Mouse (Mus musculus) hindbrain, postnatal 0 days (tissue): Measurements from ENCODE around the gene Nrsn2. TPM values are rescaled to one million over a fixed set of nuclear protein-coding genes. Genes with fewer than 3 reads are reported as not detected.

ENCODE experiments used
- ATAC-seq: fragments of 200-750 bp; cut with Nextera tagmentation; 2 replicates; pipeline ENCODE4 v1.8.0; 2017; ENCODE audit warnings: mild to moderate bottlenecking, moderate TSS enrichment, moderate library complexity
- DNase-seq: peaks from one replicate; pipeline ENCODE4 v3.0.0-alpha.2; 2015; ENCODE audit warnings: low spot score
- H3K27ac ChIP-seq: fragments of 300-500 bp; sonication (generic); 2 replicates; pipeline ENCODE4 v1.5.1; 2014; ENCODE audit warnings: mild to moderate bottlenecking
- H3K27me3 ChIP-seq: fragments of 300-500 bp; sonication (generic); 2 replicates; pipeline ENCODE4 v1.6.1; 2014; ENCODE audit warnings: low read length, mixed read lengths; ENCODE audit not compliant: insufficient read depth
- H3K36me3 ChIP-seq: fragments of 300-500 bp; sonication (generic); 2 replicates; pipeline ENCODE4 v1.6.1; 2014; ENCODE audit warnings: low read length, mixed read lengths; ENCODE audit not compliant: insufficient read depth
- H3K4me1 ChIP-seq: fragments of 300-500 bp; sonication (generic); 2 replicates; pipeline ENCODE4 v1.6.1; 2014; ENCODE audit warnings: antibody characterized with exemption, low read length, mixed read lengths; ENCODE audit not compliant: insufficient read depth
- H3K4me2 ChIP-seq: fragments of 300-500 bp; sonication (generic); 2 replicates; pipeline ENCODE4 v1.6.1; 2014; ENCODE audit warnings: low read depth, mild to moderate bottlenecking, low read length, moderate library complexity, mixed read lengths
- H3K4me3 ChIP-seq: fragments of 300-500 bp; sonication (generic); 2 replicates; pipeline ENCODE4 v1.5.1; 2014; ENCODE audit warnings: low read length
- H3K9ac ChIP-seq: fragments of 300-500 bp; sonication (generic); replicated peaks from 2 replicates; pipeline ENCODE4 v1.6.1; 2014; ENCODE audit warnings: mild to moderate bottlenecking, low read length, moderate library complexity, mixed read lengths
- H3K9me3 ChIP-seq: fragments of 300-500 bp; sonication (generic); 2 replicates; pipeline ENCODE4 v1.6.1; 2016; ENCODE audit warnings: low read length, mixed read lengths
- CTCF ChIP-seq: IDR thresholded peaks from 2 replicates; pipeline ENCODE4 v1.5.1; 2016; ENCODE audit warnings: antibody characterized with exemption, control low read depth, low read depth
- WGBS: fragments of 180-500 bp; shearing (Covaris S2); extraction: QIAGEN DNeasy Blood & Tissue Kit; methylation state at CpG from one replicate; pipeline ENCODE4 v1.1.7; 2014; 5-methylcytosine and 5-hydroxymethylcytosine counted together
- polyA plus RNA-seq: library from polyadenylated mRNA; unstranded; fragments of >200 nt; fragmentation: Nextera tagmentation; extraction: Ambion mirVana; gene quantifications from 2 replicates; pipeline ENCODE4 v1.2.1, GENCODE M21; 2015
- total RNA-seq: library from RNA; depleted of rRNA; stranded (reverse); fragments of >200 nt; gene quantifications from 2 replicates; pipeline ENCODE4 v1.2.3, GENCODE M21; 2014; rRNA removed

Nrsn2 gene
- total and polyA plus RNA-seq, 2 experiments from 2014 or later = 72.2 to 91.3 TPM

DNA sequence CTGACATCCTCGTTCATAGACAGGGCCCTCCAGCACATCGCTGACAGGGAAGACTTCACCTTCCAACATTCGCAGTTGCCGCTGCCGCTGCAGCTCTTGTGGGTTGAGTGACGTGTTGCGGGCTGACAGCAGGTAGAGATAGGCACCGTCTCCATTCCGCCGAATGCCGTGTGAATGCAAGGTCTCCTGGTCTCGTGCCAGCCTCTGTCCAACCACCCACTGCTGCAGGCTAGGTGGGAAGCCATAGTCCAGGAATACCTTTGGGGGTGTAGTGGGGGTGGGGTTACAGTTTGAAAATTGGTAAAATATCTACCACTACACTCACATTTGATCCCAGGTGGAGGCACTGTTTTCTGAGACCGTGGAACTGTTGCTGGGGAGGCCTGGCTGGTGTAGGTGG, 50.3 kb downstream of the Nrsn2 start:
- WGBS = 91% methylated on average over 13 of the region's 13 CpGs
- Histone ChIP-seq H3K27ac (no peak overlapping the region), H3K4me3 (no peak overlapping the region), H3K4me2 (no peak overlapping the region), H3K36me3 (peaks cover 46% of the 10 kb centered on the region; the same call in 1 of the 2 replicates), H3K27me3 (no peaks in the 10 kb centered on the region), H3K9me3 (no peaks in the 10 kb centered on the region), H3K9ac (no peak overlapping the region), H3K4me1 (peaks cover 6% of the 10 kb centered on the region)
- DNase-seq = no peak
- no peak for TF ChIP-seq CTCF
- no peak for ATAC-seq

GRCm38 (mm10) chr2:152324842-152325241, 51.6 kb downstream of the Nrsn2 start:
- Histone ChIP-seq H3K9me3 (no peaks in the 10 kb centered on the region), H3K27ac (no peak overlapping the region), H3K4me2 (no peak overlapping the region), H3K27me3 (no peaks in the 10 kb centered on the region), H3K4me1 (no peaks in the 10 kb centered on the region), H3K4me3 (no peak overlapping the region), H3K36me3 (peaks cover 46% of the 10 kb centered on the region; the same call in 1 of the 2 replicates), H3K9ac (no peak overlapping the region)
- TF ChIP-seq CTCF = no peak
- ATAC-seq = no peak
- WGBS = 88% methylated on average over 3 of the region's 3 CpGs
- DNase-seq = no peak

DNA sequence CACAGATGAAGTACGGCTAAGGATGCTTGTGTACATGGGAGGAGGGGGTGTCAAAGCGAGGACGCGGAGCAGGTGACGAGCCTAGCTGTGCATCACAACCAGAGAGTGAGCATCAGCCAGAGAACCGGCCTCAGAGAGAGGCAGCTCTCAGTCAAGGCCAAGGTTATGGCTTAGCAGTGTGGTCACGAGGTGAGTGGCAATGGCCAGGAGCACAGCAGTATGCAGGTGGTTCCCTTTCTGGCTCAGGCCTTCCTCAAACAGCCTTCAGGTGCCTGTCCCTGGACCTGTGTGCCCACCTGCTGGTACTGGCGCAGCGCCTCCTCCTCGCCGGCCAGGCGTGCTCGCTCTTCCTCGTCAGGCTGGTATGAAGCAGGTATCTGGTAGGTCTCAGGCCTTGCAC, 52.5 kb downstream of the Nrsn2 start:
- Histone ChIP-seq H3K36me3 (peaks cover 51% of the 10 kb centered on the region), H3K9ac (no peak overlapping the region), H3K27ac (no peak overlapping the region), H3K9me3 (no peaks in the 10 kb centered on the region), H3K4me1 (no peaks in the 10 kb centered on the region), H3K4me2 (no peak overlapping the region), H3K27me3 (no peaks in the 10 kb centered on the region), H3K4me3 (no peak overlapping the region)
- TF ChIP-seq CTCF = no peak
- ATAC-seq (no peak), DNase-seq (no peak)
- WGBS = 95% methylated on average over 14 of the region's 14 CpGs

GRCm38 (mm10) chr2:152322198-152322597, 54.2 kb downstream of the Nrsn2 start:
- TF ChIP-seq CTCF = no peak
- no peak for ATAC-seq
- WGBS = 93% methylated on average over 6 of the region's 6 CpGs

DNA sequence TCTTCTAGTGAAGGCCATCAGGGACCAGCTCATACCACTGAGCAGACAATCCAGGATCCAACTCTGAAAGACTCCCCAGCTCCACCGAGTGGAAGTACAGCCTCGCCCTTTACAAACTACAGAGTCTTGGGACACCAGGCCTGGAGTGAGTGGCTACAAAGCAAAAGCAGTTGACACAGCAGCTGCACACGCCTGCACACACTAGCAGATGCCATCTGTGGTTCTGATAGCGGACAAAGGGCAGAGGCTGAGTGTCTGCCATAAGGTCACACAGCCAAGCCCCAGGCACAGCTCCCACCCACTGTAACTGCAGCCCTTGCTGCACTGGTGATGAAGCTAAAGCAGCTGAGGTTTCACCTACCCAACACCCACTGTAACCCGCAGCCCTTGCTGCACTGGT, 54.9 kb downstream of the Nrsn2 start:
- ATAC-seq (no peak), DNase-seq (no peak)
- no peak overlapping the region for H3K4me3 ChIP-seq
- H3K9ac ChIP-seq = no peak overlapping the region
- no peak for TF ChIP-seq CTCF
- H3K9me3 ChIP-seq = no peaks in the 10 kb centered on the region
- H3K36me3 ChIP-seq = peaks cover 46% of the 10 kb centered on the region
- H3K4me1 ChIP-seq = no peaks in the 10 kb centered on the region
- H3K27me3 ChIP-seq = no peaks in the 10 kb centered on the region
- no peak overlapping the region for H3K4me2 ChIP-seq
- WGBS = 89% methylated on average over 5 of the region's 5 CpGs
- no peak overlapping the region for H3K27ac ChIP-seq

More at GRCm38 (mm10) chr2:152322198-152322597, 54.2 kb downstream of the Nrsn2 start:
- Histone ChIP-seq H3K27ac (no peak overlapping the region), H3K4me2 (no peak overlapping the region), H3K4me1 (no peaks in the 10 kb centered on the region), H3K36me3 (peaks cover 49% of the 10 kb centered on the region), H3K9ac (no peak overlapping the region), H3K9me3 (no peaks in the 10 kb centered on the region), H3K4me3 (no peak overlapping the region), H3K27me3 (no peaks in the 10 kb centered on the region)
- DNase-seq = no peak

Other genes with a start within 250 kb of the Nrsn2 start
- gene Tcf15, start 233.1 kb downstream of the Nrsn2 start, total RNA-seq = 4.9 TPM in 1 of 2 replicates, not detected in the other
- 0.74 and 1.2 TPM in 2 replicates for gene Tcf15, start 233.1 kb downstream of the Nrsn2 start, polyA plus RNA-seq
- 119 and 128 TPM in 2 replicates for gene Csnk2a1, start 149.8 kb downstream of the Nrsn2 start, total RNA-seq
- gene Csnk2a1, start 149.8 kb downstream of the Nrsn2 start, polyA plus RNA-seq = 107 and 109 TPM in 2 replicates
- 44.5 and 48.8 TPM in 2 replicates for gene Tbc1d20, start 82.8 kb downstream of the Nrsn2 start, total RNA-seq
- 27.5 and 27.7 TPM in 2 replicates for gene Tbc1d20, start 82.8 kb downstream of the Nrsn2 start, polyA plus RNA-seq
- 119 and 135 TPM in 2 replicates for gene Rbck1, start 44.0 kb downstream of the Nrsn2 start, total RNA-seq
- 77.9 and 81.6 TPM in 2 replicates for gene Rbck1, start 44.0 kb downstream of the Nrsn2 start, polyA plus RNA-seq
- gene Trib3, start 32.6 kb downstream of the Nrsn2 start, total RNA-seq = 2.5 and 4.2 TPM in 2 replicates
- 2.7 and 3.4 TPM in 2 replicates for gene Trib3, start 32.6 kb downstream of the Nrsn2 start, polyA plus RNA-seq
- 49.7 and 50.2 TPM in 2 replicates for gene Sox12, start 21.4 kb upstream of the Nrsn2 start, total RNA-seq
- gene Sox12, start 21.4 kb upstream of the Nrsn2 start, polyA plus RNA-seq = 9.7 and 10.1 TPM in 2 replicates
- 17.4 TPM in 2 replicates for gene Zcchc3, start 38.4 kb upstream of the Nrsn2 start, total RNA-seq
- gene Zcchc3, start 38.4 kb upstream of the Nrsn2 start, polyA plus RNA-seq = 15.8 and 16.1 TPM in 2 replicates
- gene 6820408C15Rik, start 38.9 kb upstream of the Nrsn2 start, total RNA-seq = 2.3 and 3.9 TPM in 2 replicates
- 3.6 and 4.0 TPM in 2 replicates for gene 6820408C15Rik, start 38.9 kb upstream of the Nrsn2 start, polyA plus RNA-seq
- gene Defb23, start 88.0 kb upstream of the Nrsn2 start, total RNA-seq = not detected in 2 replicates
- not detected in 2 replicates for gene Defb23, start 88.0 kb upstream of the Nrsn2 start, polyA plus RNA-seq
- gene Defb20, start 100.4 kb upstream of the Nrsn2 start, total RNA-seq = not detected in 2 replicates
- not detected in 2 replicates for gene Defb20, start 100.4 kb upstream of the Nrsn2 start, polyA plus RNA-seq
- gene Defb22, start 113.5 kb upstream of the Nrsn2 start, total RNA-seq = not detected in 2 replicates
- gene Defb22, start 113.5 kb upstream of the Nrsn2 start, polyA plus RNA-seq = not detected in 2 replicates
- not detected in 2 replicates for gene Defb26, start 135.1 kb upstream of the Nrsn2 start, total RNA-seq
- gene Defb26, start 135.1 kb upstream of the Nrsn2 start, polyA plus RNA-seq = not detected in 2 replicates
- gene Defb28, start 141.6 kb upstream of the Nrsn2 start, total RNA-seq = not detected in 2 replicates
- not detected in 2 replicates for gene Defb28, start 141.6 kb upstream of the Nrsn2 start, polyA plus RNA-seq
- gene Defb29, start 163.5 kb upstream of the Nrsn2 start, total RNA-seq = not detected in 2 replicates
- gene Defb29, start 163.5 kb upstream of the Nrsn2 start, polyA plus RNA-seq = not detected in 2 replicates
- not detected in 2 replicates for gene Gm17416, start 192.7 kb upstream of the Nrsn2 start, total RNA-seq
- not detected in 2 replicates for gene Gm17416, start 192.7 kb upstream of the Nrsn2 start, polyA plus RNA-seq
- gene Defb21, start 196.1 kb upstream of the Nrsn2 start, total RNA-seq = not detected in 2 replicates
- gene Defb21, start 196.1 kb upstream of the Nrsn2 start, polyA plus RNA-seq = not detected in 2 replicates
- gene Defb19, start 203.7 kb upstream of the Nrsn2 start, total RNA-seq = not detected in 2 replicates
- gene Defb19, start 203.7 kb upstream of the Nrsn2 start, polyA plus RNA-seq = not detected in 2 replicates
- not detected in 2 replicates for gene Defb45, start 222.8 kb upstream of the Nrsn2 start, total RNA-seq
- gene Defb45, start 222.8 kb upstream of the Nrsn2 start, polyA plus RNA-seq = not detected in 2 replicates
- not detected in 2 replicates for gene Defb36, start 227.7 kb upstream of the Nrsn2 start, total RNA-seq
- not detected in 2 replicates for gene Defb36, start 227.7 kb upstream of the Nrsn2 start, polyA plus RNA-seq
- gene Defb25, start 246.4 kb upstream of the Nrsn2 start, total RNA-seq = not detected in 2 replicates
- gene Defb25, start 246.4 kb upstream of the Nrsn2 start, polyA plus RNA-seq = not detected in 2 replicates